Mouse (Mus musculus) lung, adult 2 months (tissue): Measurements from ENCODE around the gene Scd2.

Experiments used
- CTCF ChIP-seq: fragments of 200-500 bp; IDR thresholded peaks from 2 replicates; pipeline ENCODE4 v1.5.1; 2011; ENCODE audit warnings: mild to moderate bottlenecking, low read length, control low read depth; ENCODE audit not compliant: insufficient read depth
- POLR2A ChIP-seq: fragments of 200-500 bp; IDR thresholded peaks from 2 replicates; pipeline ENCODE4 v1.6.1; 2011; ENCODE audit warnings: low read depth, mild to moderate bottlenecking, control low read depth, low read length, borderline replicate concordance; ENCODE audit errors: extremely low read depth

- TF ChIP-seq POLR2A (no peak), CTCF (no peak)
Observed at GRCm38 (mm10) chr19:44309351-44310154, 16.1 kb downstream of the Scd2 start.
